Comparison of ENCODE assay signal across 19 mouse cellular contexts in genomic region chr11:35003956-35004355, GRCm38 (mm10).
DNase-seq lines count a peak whose midpoint lies in the region; ATAC-seq and TF ChIP-seq lines count a peak whose summit lies in the region.
"Had no signal": no experiment of that assay in that cellular context is flagged by ENCODE, and none has a peak within 500 bp of the region (broad histone marks: within the 10 kb centered on the region; RNA-seq: fewer than 3 reads in every experiment).

No protein-coding gene starts in this region.

- H3K4me3 ChIP-seq in forebrain, embryonic 14.5 days (ENCODE audit: low read depth, low read length) = no peak overlapping the region
- no peak overlapping the region for H3K4me3 ChIP-seq in forebrain, postnatal 0 days (ENCODE audit: low read depth, low read length)
- H3K4me3 ChIP-seq in left cerebral cortex, adult 2 months = no peak overlapping the region
- H3K4me3 ChIP-seq: forebrain, embryonic 12.5 days; hindbrain, embryonic 12.5 days; limb, embryonic 15.5 days had no signal

- no peak overlapping the region for H3K27ac ChIP-seq in forebrain, embryonic 14.5 days (ENCODE audit: low read depth, low read length)
- H3K27ac ChIP-seq in forebrain, postnatal 0 days (ENCODE audit: low read depth, low read length) = no peak overlapping the region
- H3K27ac ChIP-seq in left cerebral cortex, adult 2 months = no peak overlapping the region
- H3K27ac ChIP-seq: forebrain, embryonic 12.5 days; hindbrain, embryonic 12.5 days; limb, embryonic 15.5 days had no signal

- peaks cover 4% of the 10 kb centered on the region for H3K4me1 ChIP-seq in forebrain, embryonic 14.5 days (ENCODE audit: control insufficient read depth, insufficient read depth, low read length)
- H3K4me1 ChIP-seq in forebrain, postnatal 0 days (ENCODE audit: insufficient read depth) = no peaks in the 10 kb centered on the region

- no peak for ATAC-seq in forebrain, embryonic 14.5 days
- no peak for ATAC-seq in forebrain, postnatal 0 days
- ATAC-seq: CD4-positive, CD25-positive, alpha-beta regulatory T cell, adult 4 months had no signal

- intact Hi-C loops in left cerebral cortex, adult 2 months (cut with DNase I) = no loop called here

- no peak overlapping the region for H3K4me2 ChIP-seq in forebrain, embryonic 14.5 days (ENCODE audit: low read length)
- H3K4me2 ChIP-seq in forebrain, postnatal 0 days (ENCODE audit: low read depth) = no peak overlapping the region
- H3K4me2 ChIP-seq: forebrain, embryonic 12.5 days; hindbrain, embryonic 12.5 days; limb, embryonic 15.5 days had no signal

- DNase-seq in forebrain, embryonic 14.5 days (ENCODE audit: low spot score) = peak; percentile 6
- DNase-seq in forebrain, postnatal 0 days = no peak
- DNase-seq in left cerebral cortex, adult 2 months (ENCODE audit: extremely low spot score in 1 of 2, low spot score in 2 of 2) = no peak
- DNase-seq in left cerebral cortex, adult 9 months (ENCODE audit: low spot score in 2 of 2) = no peak
- peak; percentile 52 for DNase-seq in NIH3T3 (ENCODE audit: low read depth)
- peak; percentile 50 for DNase-seq in embryo, embryonic 11 days
- no peak for DNase-seq in spleen, postnatal 4 days (ENCODE audit: low spot score in 2 of 2)
- no peak for DNase-seq in spleen, postnatal 36 days (ENCODE audit: low spot score in 2 of 2)
- DNase-seq: adrenal gland, postnatal 14 days; cerebellum, adult 11-12 months; cerebellum, postnatal 25 days; gastrocnemius, postnatal 25 days; layer of hippocampus, postnatal 36 days; retina, postnatal 1 day; thymus, postnatal 36 days had no signal

- no peak overlapping the region for H3K9ac ChIP-seq in forebrain, embryonic 14.5 days (ENCODE audit: low read length)
- no peak overlapping the region for H3K9ac ChIP-seq in forebrain, postnatal 0 days
- H3K9ac ChIP-seq: forebrain, embryonic 12.5 days; hindbrain, embryonic 12.5 days; limb, embryonic 15.5 days had no signal

- H3K9me3 ChIP-seq in forebrain, embryonic 14.5 days (replicated peaks; ENCODE audit: control insufficient read depth, low read length) = no peaks in the 10 kb centered on the region
- no peaks in the 10 kb centered on the region for H3K9me3 ChIP-seq in forebrain, postnatal 0 days (ENCODE audit: low read length)
- H3K9me3 ChIP-seq: forebrain, embryonic 12.5 days; hindbrain, embryonic 12.5 days; limb, embryonic 15.5 days had no signal

- no peaks in the 10 kb centered on the region for H3K27me3 ChIP-seq in forebrain, embryonic 14.5 days (replicated peaks; ENCODE audit: control insufficient read depth, insufficient read depth, low read length)
- H3K27me3 ChIP-seq in forebrain, postnatal 0 days (ENCODE audit: insufficient read depth, low read length) = no peaks in the 10 kb centered on the region
- H3K27me3 ChIP-seq: forebrain, embryonic 12.5 days; hindbrain, embryonic 12.5 days; limb, embryonic 15.5 days had no signal

- no peak for TF ChIP-seq CTCF in forebrain, postnatal 0 days (IDR thresholded peaks at IDR 0.05; ENCODE audit: low read depth)
- TF ChIP-seq CTCF in left cerebral cortex, adult 2 months (IDR thresholded peaks at IDR 0.05) = peak; percentile 19

- 23% methylated on average over 3 of the region's 3 CpGs for WGBS in forebrain, embryonic 14.5 days
- WGBS in forebrain, postnatal 0 days = 19% methylated on average over 3 of the region's 3 CpGs

- H3K36me3 ChIP-seq in forebrain, embryonic 14.5 days (ENCODE audit: control insufficient read depth, insufficient read depth, low read length) = no peaks in the 10 kb centered on the region
- H3K36me3 ChIP-seq in forebrain, postnatal 0 days (ENCODE audit: insufficient read depth) = no peaks in the 10 kb centered on the region
- H3K36me3 ChIP-seq: forebrain, embryonic 12.5 days; hindbrain, embryonic 12.5 days; limb, embryonic 15.5 days had no signal

Comparison
In these comparisons a context has a peak if more than half of its experiments do, and no peak if none do; other contexts are left out.
1. DNase-seq: peak in forebrain, embryonic 14.5 days (single experiment), NIH3T3 (single experiment) and embryo, embryonic 11 days (single experiment); none in forebrain, postnatal 0 days (single experiment), left cerebral cortex, adult 2 months (0 of 2), left cerebral cortex, adult 9 months (0 of 2), spleen, postnatal 4 days (0 of 2) and spleen, postnatal 36 days (0 of 2).